Mouse (Mus musculus) CH12.LX (cell line): Measurements from ENCODE around the gene Kif1bp. TPM values are rescaled to one million over a fixed set of nuclear protein-coding genes. Genes with fewer than 3 reads are reported as not detected.

Source experiments
- DNase-seq: peaks from one replicate; pipeline ENCODE4 v3.0.0-alpha.2; 2013; ENCODE audit errors: extremely low read depth
- H3K27ac ChIP-seq: 2 replicates; pipeline ENCODE4 v1.5.1; 2012; ENCODE audit warnings: low read depth, mild to moderate bottlenecking, control low read depth, moderate library complexity; ENCODE audit not compliant: insufficient read depth
- H3K27me3 ChIP-seq: replicated peaks from 2 replicates; pipeline ENCODE3; 2012; ENCODE audit warnings: inconsistent platforms
- H3K36me3 ChIP-seq, 2 experiments: replicated peaks in 1 of 2; 2 replicates each; pipeline versions ENCODE3 to v1.6.1; 2012; ENCODE audit warnings: inconsistent platforms in 1 of 2, low read length in 1 of 2, mild to moderate bottlenecking in 1 of 2, mixed read lengths in 1 of 2, moderate library complexity in 1 of 2; ENCODE audit not compliant: control insufficient read depth in 1 of 2, insufficient read depth in 1 of 2
- H3K4me1 ChIP-seq, 2 experiments: 2 replicates each; pipeline ENCODE4 v1.6.1; 2012; ENCODE audit warnings: inconsistent platforms in 1 of 2, moderate library complexity in 1 of 2; ENCODE audit not compliant: insufficient read depth in 2 of 2, control insufficient read depth in 1 of 2
- H3K4me2 ChIP-seq: 2 replicates; pipeline ENCODE4 v1.6.1; 2012; ENCODE audit warnings: low read depth, mild to moderate bottlenecking, control low read depth; ENCODE audit not compliant: poor library complexity, insufficient read depth, severe bottlenecking
- H3K4me3 ChIP-seq, 3 experiments: fragments of 150-350 bp in 1 of 3; sonication (generic) in 1 of 3; replicated peaks in 1 of 3; 2 replicates each; pipeline versions ENCODE3 to v1.5.1; 2011 to 2012; ENCODE audit warnings: low read depth in 2 of 3, low read length in 2 of 3, mild to moderate bottlenecking in 2 of 3, moderate library complexity in 2 of 3, control low read depth in 1 of 3, improper control_type of control experiment in 1 of 3, inconsistent platforms in 1 of 3, mixed read lengths in 1 of 3; ENCODE audit not compliant: poor library complexity in 1 of 3
- H3K79me2 ChIP-seq: replicated peaks from 2 replicates; pipeline ENCODE4 v1.6.1; 2012; ENCODE audit warnings: mild to moderate bottlenecking, moderate library complexity; ENCODE audit not compliant: control insufficient read depth, poor library complexity, insufficient read depth, severe bottlenecking; ENCODE audit errors: extremely low read depth
- H3K9ac ChIP-seq: 2 replicates; pipeline ENCODE4 v1.6.1; 2012; ENCODE audit warnings: low read depth, mild to moderate bottlenecking, control low read depth, moderate library complexity; ENCODE audit not compliant: insufficient read depth
- H3K9me3 ChIP-seq: replicated peaks from 2 replicates; pipeline ENCODE3; 2012; ENCODE audit warnings: low read length, inconsistent platforms, mixed read lengths
- BHLHE40 ChIP-seq: IDR thresholded peaks from 2 replicates; pipeline ENCODE4 v1.6.1; 2011; ENCODE audit warnings: mild to moderate bottlenecking, low read depth, low read length, improper control_type of control experiment
- CHD1 ChIP-seq: IDR thresholded peaks from 2 replicates; pipeline ENCODE4 v1.6.1; 2012; ENCODE audit warnings: low read depth, low read length, improper control_type of control experiment, inconsistent platforms
- CHD2 ChIP-seq: IDR thresholded peaks from 2 replicates; pipeline ENCODE4 v1.6.1; 2011; ENCODE audit warnings: low read length, improper control_type of control experiment
- CTCF ChIP-seq, 2 experiments: IDR thresholded peaks in 1 of 2; conservative IDR thresholded peaks in 1 of 2; 2 replicates each; pipeline ENCODE4 v1.5.1; 2011 to 2012; ENCODE audit warnings: low read depth in 2 of 2, low read length in 2 of 2, improper control_type of control experiment in 1 of 2, inconsistent platforms in 1 of 2, mild to moderate bottlenecking in 1 of 2, moderate library complexity in 1 of 2
- ELF1 ChIP-seq: IDR thresholded peaks from 2 replicates; pipeline ENCODE4 v1.6.1; 2014; ENCODE audit warnings: low read depth, mild to moderate bottlenecking, inconsistent platforms, low read length, improper control_type of control experiment
- EP300 ChIP-seq: IDR thresholded peaks from 2 replicates; pipeline ENCODE4 v1.6.1; 2011; ENCODE audit warnings: low read length, improper control_type of control experiment
- JUND ChIP-seq: conservative IDR thresholded peaks from 2 replicates; pipeline ENCODE4 v1.6.1; 2011; ENCODE audit warnings: low read depth, low read length, improper control_type of control experiment
- KAT2A ChIP-seq: IDR thresholded peaks from 2 replicates; pipeline ENCODE4 v1.6.1; 2012; ENCODE audit warnings: low read length, improper control_type of control experiment, inconsistent platforms; ENCODE audit not compliant: insufficient replicate concordance
- MAFK ChIP-seq: IDR thresholded peaks from 2 replicates; pipeline ENCODE4 v1.6.1; 2011; ENCODE audit warnings: low read length, improper control_type of control experiment; ENCODE audit not compliant: insufficient replicate concordance
- MAZ ChIP-seq: IDR thresholded peaks from 2 replicates; pipeline ENCODE4 v1.6.1; 2012; ENCODE audit warnings: low read depth, mild to moderate bottlenecking, inconsistent platforms, low read length, improper control_type of control experiment, moderate library complexity
- MEF2A ChIP-seq: IDR thresholded peaks from 2 replicates; pipeline ENCODE4 v1.6.1; 2014; ENCODE audit warnings: low read depth, mild to moderate bottlenecking, inconsistent platforms, low read length, improper control_type of control experiment, borderline replicate concordance
- MYC ChIP-seq: IDR thresholded peaks from 2 replicates; pipeline ENCODE4 v1.6.1; 2011; ENCODE audit warnings: low read depth, mild to moderate bottlenecking, improper control_type of control experiment, low read length
- NRF1 ChIP-seq: IDR thresholded peaks from 2 replicates; pipeline ENCODE4 v1.6.1; 2014; ENCODE audit warnings: low read depth, mild to moderate bottlenecking, inconsistent platforms, low read length, improper control_type of control experiment, moderate library complexity
- PAX5 ChIP-seq: IDR thresholded peaks from 2 replicates; pipeline ENCODE4 v1.6.1; 2012; ENCODE audit warnings: low read length, inconsistent platforms, mixed read lengths
- POLR2AphosphoS2 ChIP-seq: IDR thresholded peaks from 2 replicates; pipeline ENCODE4 v1.6.1; 2011; ENCODE audit warnings: low read depth, low read length, improper control_type of control experiment
- RAD21 ChIP-seq: IDR thresholded peaks from 2 replicates; pipeline ENCODE4 v1.6.1; 2011; ENCODE audit warnings: low read depth, mild to moderate bottlenecking, low read length, improper control_type of control experiment, moderate library complexity
- RCOR1 ChIP-seq: conservative IDR thresholded peaks from 2 replicates; pipeline ENCODE4 v1.6.1; 2012; ENCODE audit warnings: low read depth, mild to moderate bottlenecking, inconsistent platforms, low read length, improper control_type of control experiment
- SIN3A ChIP-seq: IDR thresholded peaks from 2 replicates; pipeline ENCODE4 v1.6.1; 2012; ENCODE audit warnings: low read length, improper control_type of control experiment, inconsistent platforms
- SMC3 ChIP-seq: IDR thresholded peaks from 2 replicates; pipeline ENCODE4 v1.6.1; 2011; ENCODE audit warnings: low read depth, low read length, improper control_type of control experiment
- TBP ChIP-seq: conservative IDR thresholded peaks from 2 replicates; pipeline ENCODE4 v1.6.1; 2011; ENCODE audit warnings: low read depth, low read length, improper control_type of control experiment
- TCF12 ChIP-seq: IDR thresholded peaks from 2 replicates; pipeline ENCODE4 v1.6.1; 2014; ENCODE audit warnings: low read depth, mild to moderate bottlenecking, inconsistent platforms, low read length, improper control_type of control experiment
- USF1 ChIP-seq: IDR thresholded peaks from 2 replicates; pipeline ENCODE4 v1.6.1; 2014; ENCODE audit warnings: low read depth, mild to moderate bottlenecking, inconsistent platforms, low read length, improper control_type of control experiment
- USF2 ChIP-seq: conservative IDR thresholded peaks from 2 replicates; pipeline ENCODE4 v1.6.1; 2011; ENCODE audit warnings: low read depth, low read length, improper control_type of control experiment
- ZMIZ1 ChIP-seq: IDR thresholded peaks from 2 replicates; pipeline ENCODE4 v1.6.1; 2012; ENCODE audit warnings: low read depth, mild to moderate bottlenecking, inconsistent platforms, low read length, improper control_type of control experiment
- ZNF384 ChIP-seq: IDR thresholded peaks from 2 replicates; pipeline ENCODE4 v1.6.1; 2012; ENCODE audit warnings: low read depth, low read length, improper control_type of control experiment, inconsistent platforms
- dilution Hi-C: fragments of 300-500 bp; cut with MboI; formaldehyde crosslinking; loops from 2 replicates; pipeline ENCODE4 v1.14.3; 2020; ENCODE audit warnings: low sequenced_read_pairs; ENCODE audit not compliant: extremely low pct_unique_long_range_greater_than_20kb, extremely low pct_ligation_motif_present
- in situ Hi-C: fragments of 300-500 bp; cut with MboI; formaldehyde crosslinking; loops from 3 replicates; pipeline ENCODE4 v1.14.3; 2019; ENCODE audit warnings: low sequenced_read_pairs, low pct_ligation_motif_present, low pct_unique_long_range_greater_than_20kb, mixed read lengths
- polyA plus RNA-seq: library from polyadenylated mRNA; unstranded; fragments of >175 nt; gene quantifications from 2 replicates; pipeline ENCODE4 v1.2.1, GENCODE M21; 2012; ENCODE audit warnings: low read depth; ENCODE audit not compliant: insufficient read length
- total RNA-seq, 2 experiments: library from RNA; depleted of rRNA; stranded (reverse); fragments of 300-350 nt in 1 of 2; fragments of >200 nt in 1 of 2; gene quantifications; 2 replicates each; pipeline ENCODE4 v1.2.3; 2012 to 2014

The Kif1bp gene
- total and polyA plus RNA-seq, 3 experiments, result 12.9 to 23.1 (median 15.3) TPM

DNA sequence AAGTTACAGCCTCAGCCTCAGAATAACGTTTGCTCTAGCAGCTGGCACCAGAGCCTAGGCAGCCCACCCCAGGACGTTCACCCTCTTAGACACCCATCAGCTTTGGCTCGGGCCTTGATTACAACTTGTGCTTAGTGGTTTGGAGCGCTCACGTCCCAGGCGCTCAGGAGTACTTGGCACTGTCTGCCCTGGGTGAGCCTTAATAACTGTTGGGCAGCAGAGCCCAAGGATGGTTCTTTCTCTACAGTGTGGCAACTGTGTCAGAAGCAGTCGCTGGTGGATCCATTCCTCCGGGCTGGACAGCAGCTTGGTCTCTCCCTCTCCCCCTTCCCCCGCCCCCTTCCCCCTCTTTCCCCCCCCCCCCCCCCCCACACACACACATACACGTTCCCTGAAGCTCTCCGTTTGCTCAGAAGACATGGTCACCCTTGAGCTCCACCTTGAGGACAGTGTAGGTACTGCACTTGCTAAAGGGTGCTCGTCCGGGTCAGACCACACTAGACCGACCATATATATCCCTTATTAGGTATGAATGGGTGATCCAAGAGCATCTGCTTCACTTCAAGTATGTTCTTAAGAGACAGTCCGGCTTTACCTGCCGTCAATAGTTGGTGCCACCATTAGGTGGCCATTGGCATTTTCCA lies 28.6 kb downstream of the Kif1bp start:
- no peak overlapping the region for H3K4me3 ChIP-seq
- H3K9ac ChIP-seq, result 0 out of 2 replicates have a peak overlapping the region, but pooled peaks have one; percentile 21
- no peaks in the 10 kb centered on the region for H3K36me3 ChIP-seq
- dilution Hi-C loops, result no loop called here
- H3K27ac ChIP-seq, result no peak overlapping the region
- TF ChIP-seq RAD21, result peak; percentile 66
- TF ChIP-seq SIN3A, result no peak
- no peak for TF ChIP-seq ELF1
- no peak for TF ChIP-seq ZNF384
- TF ChIP-seq RCOR1, result no peak
- TF ChIP-seq KAT2A, result no peak
- peak; percentile 80 for TF ChIP-seq SMC3
- no peak for TF ChIP-seq JUND
- no peak for TF ChIP-seq MAFK
- no peak for TF ChIP-seq POLR2AphosphoS2
- TF ChIP-seq MAZ, result 0 out of 2 replicates have a peak, but pooled peaks have one; percentile 20
- TF ChIP-seq MYC, result no peak
- TF ChIP-seq USF2, result no peak
- no peak for TF ChIP-seq TCF12
- TF ChIP-seq CHD1, result no peak
- no peak for TF ChIP-seq PAX5
- no peak for TF ChIP-seq MEF2A
- no peak for TF ChIP-seq TBP
- no peak for TF ChIP-seq ZMIZ1
- TF ChIP-seq CHD2, result no peak
- peak; percentile 79 to 95 for TF ChIP-seq CTCF (conservative IDR thresholded peaks at IDR 0.05 in 1 of 2, IDR thresholded peaks at IDR 0.05 in 1 of 2; ENCODE audit: low read depth in 2 of 2, low read length in 2 of 2)
- TF ChIP-seq BHLHE40, result peak; percentile 29; the same call in 1 of the 2 replicates
- TF ChIP-seq NRF1, result no peak
- no peak for TF ChIP-seq EP300
- no peak for TF ChIP-seq USF1
- H3K4me1 ChIP-seq, result peaks cover 6 to 29% of the 10 kb centered on the region in 2 experiments
- in situ Hi-C loops, result no loop called here
- DNase-seq, result peak; percentile 88
- H3K79me2 ChIP-seq, result no peaks in the 10 kb centered on the region
- peak overlapping the region; percentile 38 for H3K4me2 ChIP-seq
- no peaks in the 10 kb centered on the region for H3K27me3 ChIP-seq
- no peaks in the 10 kb centered on the region for H3K9me3 ChIP-seq
